Mouse (Mus musculus) left cerebral cortex, postnatal 36 days (tissue): ENCODE measurements around the gene 4930505A04Rik. TPM values are rescaled to one million over a fixed set of nuclear protein-coding genes. Genes with fewer than 3 reads are reported as not detected.

Experiments used
- total RNA-seq, 2 experiments: library from RNA; stranded (reverse); gene quantifications; 2 replicates each; pipeline ENCODE4 v1.2.3; 2021

4930505A04Rik gene
- total RNA-seq, 2 experiments from 2014 or later, result 0.44 to 0.84 TPM

Other genes starting within 250 kb of the 4930505A04Rik start
- 100 to 1,000 TPM; 587 to 631 TPM for gene Sptbn1, start 203.7 kb downstream of the 4930505A04Rik start, total RNA-seq
- 10 to 100 TPM; 22.7 to 28.2 TPM for gene Acyp2, start 177.8 kb upstream of the 4930505A04Rik start, total RNA-seq